Mouse (Mus musculus) cerebellum, postnatal 36 days (tissue): Measurements from ENCODE around the gene Syf2.
"Not testable (repeated sequence)": the region's sequence is repeated elsewhere in the genome, so short reads cannot be mapped to it uniquely, and the experiment has no call there.

Experiments used
- DNase-seq, 2 experiments: peaks; one replicate each; pipeline ENCODE4 v3.0.0; 2021 to 2022; ENCODE audit warnings: mixed read lengths in 2 of 2

The Syf2 gene

DNA sequence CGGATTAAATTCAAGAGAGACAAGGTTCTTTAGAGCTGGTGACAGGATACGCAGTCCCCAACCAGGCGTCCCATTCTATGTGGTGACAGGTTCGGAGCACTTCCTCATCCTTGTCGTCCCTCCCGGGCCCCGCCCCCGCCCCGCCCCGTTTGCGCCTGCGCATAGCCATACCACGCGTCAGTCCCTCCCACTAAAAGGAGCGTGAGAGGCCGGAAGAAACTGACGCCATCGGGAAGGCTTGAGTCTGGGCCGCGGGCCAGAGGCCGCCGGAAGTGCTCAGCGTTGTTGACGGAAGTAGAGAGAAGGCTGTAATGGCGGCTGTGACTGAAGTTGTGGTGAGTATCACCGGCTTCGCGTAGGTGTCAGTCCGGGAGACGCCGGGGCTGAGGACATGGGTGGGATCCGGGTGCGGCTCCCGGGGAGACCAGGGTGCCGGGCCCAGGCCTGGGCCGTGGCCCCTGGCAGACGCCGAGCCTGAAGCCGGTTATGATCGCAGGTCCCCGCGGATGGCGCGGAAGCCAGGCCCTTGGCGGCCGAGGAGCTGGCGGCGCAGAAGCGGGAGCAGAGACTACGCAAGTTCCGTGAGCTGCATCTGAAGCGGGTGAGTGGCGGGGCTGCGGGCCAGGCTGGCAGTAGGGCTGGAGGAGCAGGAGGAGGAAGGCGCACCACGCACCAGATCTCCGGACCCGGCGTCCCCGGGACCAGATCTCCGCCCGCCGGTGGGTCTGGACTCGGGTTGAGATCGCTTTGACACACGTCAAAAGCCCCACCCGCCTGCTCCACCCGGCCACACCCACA, at the start of gene Syf2:
TSS of gene Syf2 (plus strand) at position 215 of the 798 bp plus-strand sequence.
- peak; percentile 94 to 95 for DNase-seq

DNA sequence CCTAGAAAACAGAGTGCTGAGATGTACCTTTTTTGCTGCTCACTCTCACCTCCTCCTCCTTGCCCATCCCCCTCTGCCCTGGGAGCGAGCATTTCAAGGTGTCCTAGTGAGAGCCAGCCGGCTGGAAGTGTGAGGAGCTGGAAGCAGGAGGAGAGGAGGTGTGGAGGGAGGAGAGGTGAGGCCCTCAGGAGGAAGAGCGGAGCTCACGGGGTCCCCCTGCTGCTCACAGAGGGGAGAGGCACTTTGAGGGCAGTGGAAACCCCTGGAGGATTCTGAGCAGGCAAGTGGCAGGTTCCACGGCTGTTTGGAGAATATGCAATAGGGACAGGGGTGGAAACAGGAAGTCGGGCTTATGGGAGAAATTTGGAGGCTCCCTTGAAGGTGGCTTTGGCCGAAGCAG, 47.4 kb upstream of the Syf2 start:
- peak in 1 of 2 experiments; percentile 22 for DNase-seq

DNA sequence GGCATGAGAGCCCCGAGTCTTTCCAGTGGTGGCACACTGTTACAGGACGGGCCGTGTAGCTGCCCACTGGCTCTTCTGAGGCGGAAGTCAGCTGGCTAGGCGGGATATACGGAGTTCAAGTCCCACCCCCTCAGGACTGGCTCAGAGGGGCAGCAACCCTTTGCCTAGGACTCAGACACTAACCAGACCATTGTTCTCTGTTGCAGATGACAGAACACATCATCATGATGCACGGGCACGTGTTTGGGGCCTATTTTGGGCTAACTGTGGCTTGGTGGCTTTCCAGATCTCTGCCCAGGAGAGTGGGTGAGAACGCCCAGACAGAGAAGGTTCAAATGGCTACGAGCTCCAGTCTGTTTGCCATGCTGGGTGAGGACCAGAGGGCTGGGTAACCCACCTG, 46.9 kb upstream of the Syf2 start:
- no peak for DNase-seq

DNA sequence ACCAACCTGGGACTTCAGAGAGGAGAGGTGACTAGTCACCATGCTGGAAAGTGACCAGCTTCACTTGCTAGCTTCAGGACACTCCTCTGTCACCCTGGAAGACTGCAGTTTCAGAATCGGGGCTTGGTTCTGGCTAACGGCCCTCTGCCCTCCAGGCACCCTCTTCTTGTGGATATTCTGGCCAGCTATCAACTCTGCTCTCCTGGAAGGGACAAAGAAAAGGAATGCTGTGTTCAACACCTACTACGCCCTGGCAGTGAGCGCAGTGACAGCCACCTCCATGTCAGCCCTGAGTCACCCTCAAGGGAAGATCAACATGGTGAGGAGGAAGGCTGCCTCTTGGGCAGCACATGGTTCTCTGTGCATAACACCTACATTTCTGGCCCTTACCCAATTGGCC, 46.3 kb upstream of the Syf2 start:
- DNase-seq = no peak

DNA sequence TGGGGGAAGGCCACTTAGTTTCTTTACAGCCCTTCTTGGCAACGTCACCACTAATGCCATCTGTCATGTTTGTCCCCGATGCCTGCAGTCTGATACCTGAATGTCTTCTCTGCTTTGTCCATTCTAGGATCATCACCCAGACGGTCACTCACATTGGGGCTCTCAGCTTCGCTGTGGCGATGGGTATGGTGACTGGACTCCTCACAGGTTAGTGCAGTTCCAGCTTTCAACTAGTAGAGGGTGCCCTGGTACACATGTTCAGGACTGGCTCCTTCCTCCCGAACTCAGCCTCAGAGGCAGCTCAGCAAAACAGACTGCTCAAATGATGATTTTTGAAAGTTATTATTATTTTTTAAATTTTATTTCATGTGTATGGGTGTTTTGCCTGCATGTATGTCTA, 38.6 kb upstream of the Syf2 start:
- DNase-seq = peak; percentile 72 to 79

DNA sequence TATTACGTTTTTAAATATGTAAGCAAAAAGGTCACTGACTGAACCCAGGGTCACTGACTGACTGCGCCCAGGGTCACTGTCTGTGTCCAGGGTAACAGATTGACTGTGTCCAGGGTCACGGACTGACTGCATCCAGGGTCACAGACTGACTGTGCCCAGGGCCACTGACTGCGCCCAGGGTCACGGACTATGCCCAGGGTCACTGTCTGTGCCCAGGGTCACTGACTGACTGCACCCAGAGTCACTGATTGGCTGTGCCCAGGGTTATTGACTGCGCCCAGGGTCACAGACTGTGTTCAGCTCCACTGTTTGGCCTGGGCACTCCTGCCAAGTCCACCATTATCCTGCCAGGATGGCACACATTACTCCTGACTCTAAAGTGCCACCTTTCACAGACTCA, 33.4 kb upstream of the Syf2 start:
- no peak for DNase-seq

DNA sequence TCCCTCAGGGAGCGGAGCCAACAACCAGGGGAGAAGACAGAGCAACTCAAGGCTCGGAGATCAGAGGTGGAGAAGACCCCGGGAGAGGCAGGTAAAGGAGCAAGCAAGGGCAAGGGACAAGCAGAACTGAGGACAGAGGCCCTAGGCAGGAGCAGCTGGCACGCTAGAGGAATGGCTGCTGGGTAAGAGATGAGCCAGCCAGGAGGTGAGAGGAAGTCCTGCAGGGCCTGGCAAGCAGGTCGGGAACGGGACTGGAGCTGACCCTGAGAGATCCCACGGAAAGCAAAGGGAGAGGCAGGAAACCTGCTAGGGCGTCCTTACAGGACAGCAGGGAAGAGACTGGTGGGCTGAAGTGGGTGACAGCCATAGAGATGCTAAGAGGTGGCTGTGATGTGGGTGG, 29.6 kb upstream of the Syf2 start:
- peak; percentile 31 to 37 for DNase-seq

DNA sequence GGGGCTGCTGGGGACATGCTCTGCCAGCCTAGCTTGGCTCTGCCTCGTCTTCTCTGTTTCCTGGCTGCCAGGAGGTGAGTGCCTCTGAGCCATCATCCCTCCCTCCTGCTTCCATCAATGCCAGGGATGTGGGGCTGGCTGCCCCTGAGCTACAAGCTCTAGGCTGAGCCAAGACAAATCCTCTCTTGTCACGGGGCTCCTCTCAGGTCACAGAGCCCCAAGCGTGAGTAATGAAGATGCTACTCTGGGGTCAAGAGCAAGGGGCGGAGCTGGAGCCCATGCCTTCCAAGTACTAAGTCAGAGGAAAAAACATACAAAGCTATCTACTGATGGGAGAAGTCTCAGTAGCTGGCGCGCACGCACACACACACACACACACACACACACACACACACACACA, 27.7 kb upstream of the Syf2 start:
- no peak for DNase-seq

DNA sequence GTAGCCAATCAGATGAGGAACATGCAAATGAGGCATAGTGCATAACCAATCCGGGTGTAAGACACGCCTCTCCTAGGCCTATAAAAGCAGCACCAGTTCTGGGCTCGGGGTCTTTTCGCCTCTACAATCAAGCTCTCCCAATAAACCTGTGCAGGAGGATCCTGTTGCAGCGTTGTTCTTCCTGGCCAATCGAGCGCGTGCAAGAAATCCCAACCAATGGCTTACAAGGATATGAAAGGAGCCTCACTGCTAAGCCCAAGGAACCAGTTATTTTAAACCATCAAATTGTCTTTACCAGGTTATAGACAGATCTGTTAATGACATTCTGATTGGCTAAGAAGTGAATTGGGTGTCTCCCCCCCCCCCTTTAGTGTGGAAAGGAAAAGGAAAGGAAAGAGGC, 19.3 kb upstream of the Syf2 start:
- not testable (repeated sequence) for DNase-seq

DNA sequence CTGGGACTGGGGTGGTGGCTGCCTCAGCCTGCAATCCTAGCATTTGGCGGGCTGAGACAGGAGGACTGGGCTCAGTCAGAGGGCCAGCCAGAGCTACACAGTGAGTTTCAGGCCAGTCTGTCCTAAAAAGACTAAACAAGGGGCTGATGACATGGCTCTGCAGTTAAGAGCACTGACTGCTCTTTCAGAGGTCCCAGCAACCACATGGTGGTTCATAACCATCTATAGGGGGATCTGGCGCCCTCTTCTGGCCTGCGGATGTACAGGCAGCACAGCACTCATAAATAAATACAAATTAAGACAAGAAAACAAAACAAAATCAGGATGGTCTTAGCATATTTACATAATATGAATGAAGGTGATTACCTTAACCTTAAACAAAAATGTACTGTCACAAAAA, 17.3 kb upstream of the Syf2 start:
- DNase-seq = peak; percentile 69 to 74

DNA sequence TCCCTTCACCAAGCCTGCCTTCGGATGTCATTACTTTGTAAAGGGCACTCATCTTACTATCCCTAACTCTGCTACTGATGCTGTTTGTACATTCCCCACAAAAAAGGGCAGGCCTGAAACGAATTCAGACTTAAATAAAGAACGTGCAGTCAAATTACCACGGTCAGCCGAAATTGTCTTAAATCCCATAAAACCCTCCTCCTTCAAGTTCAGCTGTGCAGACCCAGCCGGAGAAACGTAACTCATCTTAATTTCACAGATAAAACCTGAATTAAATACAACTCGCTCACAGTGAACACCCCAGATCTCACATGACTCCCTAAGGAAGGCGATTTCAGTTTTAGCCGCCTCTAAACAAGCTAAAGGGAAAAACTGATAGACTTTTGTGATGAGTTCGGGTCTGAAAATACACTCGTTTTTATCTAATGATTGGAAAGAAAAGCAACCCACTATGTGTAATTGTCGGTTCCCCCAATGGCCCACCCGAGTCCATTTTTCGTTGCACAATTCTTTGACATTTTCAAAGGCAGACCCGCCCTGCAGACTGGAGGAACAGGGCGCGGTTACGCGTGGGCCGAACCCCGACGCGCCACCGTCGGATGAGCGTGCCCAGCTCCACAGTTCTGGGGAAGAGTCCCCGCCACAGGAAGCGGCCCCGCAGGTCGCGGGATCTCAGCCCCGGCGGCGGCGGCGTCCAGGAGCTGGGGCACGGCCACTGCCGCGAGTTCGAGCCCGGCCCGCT, 16.4 kb upstream of the Syf2 start:
- DNase-seq = no peak

DNA sequence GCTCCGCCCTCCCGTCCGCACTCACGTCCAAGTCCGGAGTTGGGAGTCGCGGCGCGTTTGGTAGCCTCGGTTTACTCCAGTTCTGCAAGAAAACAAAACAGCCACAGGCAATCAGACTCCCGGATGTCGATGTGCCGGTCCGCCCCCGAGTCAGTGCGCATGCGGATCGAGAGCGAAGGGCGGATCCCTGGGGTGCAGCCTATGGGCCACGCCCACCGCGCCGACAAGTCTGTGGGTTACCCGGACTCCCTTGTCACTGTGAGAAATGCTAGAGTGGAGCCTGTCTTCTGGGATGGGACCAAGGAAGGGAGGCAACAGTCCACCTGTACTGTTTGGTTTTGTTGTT, 15.9 kb upstream of the Syf2 start, which contains the start of gene Tmem50a:
TSS of gene Tmem50a (minus strand) at position 161 of the 346 bp plus-strand sequence.
- DNase-seq = peak; percentile 80 to 82

DNA sequence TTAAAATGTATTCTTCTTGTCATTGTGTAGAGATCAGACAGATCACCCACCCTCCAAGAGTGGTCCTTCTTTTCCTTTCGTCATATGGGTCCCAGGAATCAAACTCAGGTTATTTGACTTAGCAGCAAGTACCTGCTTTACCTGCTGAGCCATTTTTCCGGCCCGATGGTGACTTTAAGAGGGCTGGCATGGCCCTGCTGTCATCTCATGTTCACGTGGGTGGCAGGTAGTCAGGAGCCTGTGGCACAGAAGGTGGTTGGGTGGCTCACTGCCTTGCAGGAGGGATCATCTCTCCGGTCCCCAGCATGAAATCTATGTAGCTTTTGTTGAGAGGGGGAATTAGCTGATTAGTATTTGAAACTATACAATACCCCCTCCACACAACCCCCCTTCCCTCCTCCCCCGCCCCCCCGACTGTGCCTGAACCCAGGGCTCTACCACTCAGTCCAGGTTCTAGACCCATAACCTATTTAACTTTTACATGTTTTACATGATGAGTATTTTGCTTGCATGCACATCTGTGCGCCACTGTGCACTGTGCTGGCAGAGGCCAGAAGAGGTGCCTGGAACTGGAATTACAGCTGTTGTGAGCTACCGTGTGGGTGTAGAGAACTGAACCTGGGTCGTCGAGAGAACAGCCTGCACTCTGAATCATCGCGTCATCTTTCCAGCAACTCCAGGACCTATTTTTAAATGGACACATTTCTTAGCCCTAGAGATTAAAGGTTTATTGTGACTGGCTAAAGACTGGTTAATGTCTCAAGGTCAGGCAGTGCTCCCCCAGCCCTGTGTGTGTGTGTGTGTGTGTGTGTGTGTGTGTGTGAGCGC, 15.3 kb upstream of the Syf2 start:
- no peak for DNase-seq

DNA sequence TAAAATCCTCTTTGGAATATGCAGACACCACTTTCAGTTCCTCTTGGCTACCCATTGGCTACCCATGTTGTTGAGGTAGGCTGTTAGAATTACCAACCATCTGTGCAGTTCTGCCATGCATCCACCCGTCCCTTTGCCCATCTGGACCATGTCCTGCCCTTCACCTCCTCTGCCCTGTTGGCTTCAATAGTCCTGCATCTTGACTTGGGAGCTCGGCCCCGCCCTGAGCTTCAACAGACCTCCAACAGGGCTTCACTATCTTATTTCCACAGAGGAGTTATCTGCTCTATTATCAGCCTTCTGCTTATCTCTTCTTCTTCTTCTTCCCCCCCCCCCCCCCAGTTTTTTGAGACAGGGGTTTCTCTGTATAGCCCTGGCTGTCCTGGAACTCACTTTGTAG, 13.5 kb upstream of the Syf2 start:
- DNase-seq = no peak

DNA sequence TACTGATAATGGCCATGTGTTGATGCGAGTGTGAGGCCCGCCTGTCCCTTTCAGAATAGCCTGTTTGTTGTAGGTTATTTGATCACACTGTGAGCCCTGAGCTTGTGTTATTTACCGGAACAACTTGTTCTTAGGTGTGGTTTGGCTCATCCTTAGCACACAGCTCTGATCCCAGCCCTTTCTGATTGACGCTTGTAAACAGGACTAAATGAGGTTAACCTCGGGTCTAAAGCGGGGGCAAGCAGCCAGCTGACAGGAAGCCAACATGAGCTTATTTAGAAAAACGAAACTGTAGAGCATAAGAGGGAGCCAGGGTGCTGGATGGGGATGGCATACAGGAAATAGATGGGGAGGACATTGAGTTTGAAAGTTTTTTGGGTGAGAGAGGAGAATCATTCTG, 12.3 kb upstream of the Syf2 start:
- DNase-seq = no peak

DNA sequence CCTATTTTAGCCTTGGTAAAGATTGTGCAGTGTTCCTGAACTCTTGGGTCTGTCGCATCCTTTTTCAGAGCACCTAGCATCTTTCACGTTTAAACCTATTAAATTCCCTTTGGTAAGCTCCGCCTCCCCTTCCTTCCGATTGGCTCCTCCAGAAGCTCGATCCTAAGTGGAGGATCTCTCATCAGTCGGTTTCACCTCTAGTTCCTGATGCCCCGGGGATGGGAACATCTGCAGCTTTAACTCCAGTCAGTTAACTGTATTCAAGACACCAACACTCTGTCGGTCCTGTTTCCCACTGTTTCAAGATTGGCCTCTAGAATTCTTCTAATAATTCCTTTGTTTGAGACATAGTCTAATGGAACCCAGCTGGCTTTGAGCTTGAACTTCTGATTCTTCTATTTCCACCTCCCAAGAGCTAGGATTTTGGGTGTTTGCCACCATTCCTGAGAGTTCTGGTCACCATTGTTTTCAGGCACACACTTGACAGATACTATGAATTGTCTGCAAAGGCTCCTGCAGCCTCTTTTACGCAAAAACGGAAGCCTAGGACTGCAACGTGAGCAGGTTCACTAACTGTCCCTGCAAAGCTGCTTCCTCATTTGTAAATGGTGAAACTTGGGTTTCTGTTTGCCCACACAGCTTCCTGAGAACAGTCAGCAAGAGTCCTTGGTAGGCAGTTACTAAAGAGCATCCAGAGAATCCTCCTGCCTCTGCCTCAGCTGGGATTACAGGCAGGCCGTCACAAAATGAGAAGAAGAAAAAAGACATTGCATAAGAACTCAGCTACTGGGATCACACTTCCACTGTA, 10.8 kb upstream of the Syf2 start:
- no peak for DNase-seq

DNA sequence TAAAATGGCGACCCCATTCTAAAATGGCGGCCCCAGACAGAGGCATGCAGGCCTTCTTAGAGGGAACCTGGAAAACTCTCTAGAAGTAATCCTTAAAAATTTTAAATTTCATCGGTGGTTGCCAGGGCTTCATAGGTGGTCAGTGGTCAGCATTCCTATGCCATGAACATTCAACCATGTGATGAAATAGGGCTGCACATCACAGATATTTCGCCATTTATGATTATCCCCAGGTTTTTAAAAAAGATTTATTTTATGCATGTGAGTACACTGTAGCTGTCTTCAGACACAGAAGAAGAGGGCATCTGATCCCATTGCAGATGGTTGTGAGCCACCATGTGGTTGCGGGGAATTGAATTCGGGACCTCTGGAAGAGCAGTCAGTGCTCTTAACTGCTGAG, 10.1 kb upstream of the Syf2 start:
- DNase-seq = no peak

DNA sequence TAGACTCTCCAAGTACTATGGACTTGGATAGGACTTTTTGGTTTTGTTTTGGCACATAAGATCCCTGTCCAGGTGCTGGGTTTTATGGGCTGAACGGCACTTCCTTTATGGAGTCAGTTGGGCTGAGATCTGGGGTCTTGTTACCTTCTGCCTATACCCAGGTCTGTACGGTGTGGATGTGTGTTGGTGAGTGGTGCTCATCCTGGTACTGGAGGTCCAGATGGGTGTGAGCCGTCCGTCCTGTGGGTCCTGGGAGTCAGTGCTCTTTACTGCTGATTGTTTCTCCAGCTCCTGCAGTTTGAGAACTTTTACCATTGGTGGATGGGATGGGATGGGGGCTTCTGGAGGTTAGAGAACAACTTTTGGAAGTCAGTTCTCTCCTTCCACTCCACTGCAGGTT, 9.0 kb upstream of the Syf2 start:
- no peak for DNase-seq

DNA sequence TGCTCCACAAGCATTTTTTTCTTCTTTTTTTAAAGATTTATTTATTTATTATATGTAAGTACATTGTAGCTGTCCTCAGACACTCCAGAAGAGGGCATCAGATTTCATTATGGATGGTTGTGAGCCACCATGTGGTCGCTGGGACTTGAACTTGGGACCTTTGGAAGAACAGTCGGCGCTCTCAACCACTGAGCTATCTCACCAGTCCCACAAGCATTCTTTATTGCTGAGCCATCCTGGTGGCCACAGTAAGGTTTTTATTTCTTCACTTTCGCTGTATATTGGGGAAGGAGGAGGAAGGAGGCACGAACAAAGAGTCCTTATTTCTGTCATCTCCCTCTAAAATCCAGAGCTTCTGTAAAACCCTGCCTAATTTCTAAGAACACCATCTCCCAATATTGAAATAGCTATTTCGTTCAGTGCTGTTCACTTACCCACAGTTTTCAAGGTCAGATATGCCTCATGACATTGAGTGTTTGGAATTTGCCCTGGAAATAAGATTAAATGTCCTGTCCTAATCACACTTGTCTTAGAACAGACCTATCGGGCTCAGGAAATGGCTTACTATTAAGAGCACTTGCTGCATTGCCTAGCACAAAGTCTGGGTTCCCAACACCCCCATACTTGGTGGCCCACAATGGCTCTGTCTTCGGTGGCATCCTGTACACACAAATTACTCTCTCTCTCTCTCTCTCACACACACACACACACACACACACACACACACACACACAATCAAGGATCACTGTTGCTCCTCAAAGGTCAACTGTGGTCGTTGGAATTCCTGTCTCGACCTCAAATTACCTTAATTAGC, 8.4 kb upstream of the Syf2 start:
- no peak for DNase-seq

DNA sequence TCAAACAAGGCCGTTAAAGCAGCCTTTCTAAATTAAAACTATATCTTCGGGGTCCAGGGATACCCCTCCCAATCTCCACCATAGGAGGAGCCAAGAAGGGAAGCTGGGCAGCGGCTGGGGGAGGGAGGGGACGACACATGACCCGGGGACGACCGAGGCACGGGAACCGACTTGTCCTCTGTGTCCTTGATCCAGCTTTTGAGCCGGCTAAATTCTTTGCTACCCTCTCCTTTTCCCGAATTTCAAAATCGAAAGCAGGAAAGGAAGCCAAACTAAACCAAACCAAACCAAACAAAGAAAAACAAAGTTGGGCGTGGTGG, 7.8 kb upstream of the Syf2 start:
- DNase-seq = peak in 1 of 2 experiments; percentile 61

DNA sequence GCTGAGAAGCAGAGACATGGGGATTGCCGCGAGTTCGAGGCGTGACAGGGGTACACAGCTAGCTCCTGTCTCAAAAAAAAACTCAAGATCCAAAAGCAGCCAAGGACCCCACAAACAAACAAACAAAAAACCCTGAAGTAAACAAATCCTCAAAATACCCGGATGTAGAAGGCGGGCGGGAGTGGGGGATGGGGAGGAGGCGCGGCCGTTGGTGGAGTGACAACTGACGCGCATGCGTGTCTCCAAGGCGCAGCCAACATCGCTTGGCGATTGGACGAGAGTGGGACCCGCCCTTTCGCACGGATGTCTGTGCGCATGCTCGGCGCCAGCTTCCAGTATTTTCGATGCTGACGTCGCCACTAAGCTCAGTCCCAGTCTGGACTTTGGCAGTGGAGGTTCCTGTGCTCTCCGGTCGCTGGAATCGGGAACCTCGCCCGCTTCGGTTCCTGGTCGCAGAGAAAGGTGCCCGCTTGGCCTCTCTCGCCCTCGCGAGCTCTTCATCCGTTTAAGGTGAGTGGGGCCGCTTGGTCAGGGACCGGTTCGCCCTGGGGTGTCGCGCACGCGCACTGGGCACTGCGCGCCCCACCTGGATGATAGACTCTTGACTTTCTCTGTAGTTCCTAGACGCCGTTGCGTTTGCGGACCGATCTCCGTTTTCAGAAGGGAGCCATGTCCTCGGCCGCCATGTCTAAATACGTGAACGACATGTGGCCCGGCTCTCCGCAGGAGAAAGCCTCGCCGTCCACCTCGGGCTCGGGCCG, 7.3 kb upstream of the Syf2 start, which contains the start of gene Rsrp1:
TSS of gene Rsrp1 (plus strand) at position 335 of the 761 bp plus-strand sequence.
- DNase-seq = peak; percentile 98 to 99
